ENCODE assay signal across 15 mouse cellular contexts in the genomic region with DNA sequence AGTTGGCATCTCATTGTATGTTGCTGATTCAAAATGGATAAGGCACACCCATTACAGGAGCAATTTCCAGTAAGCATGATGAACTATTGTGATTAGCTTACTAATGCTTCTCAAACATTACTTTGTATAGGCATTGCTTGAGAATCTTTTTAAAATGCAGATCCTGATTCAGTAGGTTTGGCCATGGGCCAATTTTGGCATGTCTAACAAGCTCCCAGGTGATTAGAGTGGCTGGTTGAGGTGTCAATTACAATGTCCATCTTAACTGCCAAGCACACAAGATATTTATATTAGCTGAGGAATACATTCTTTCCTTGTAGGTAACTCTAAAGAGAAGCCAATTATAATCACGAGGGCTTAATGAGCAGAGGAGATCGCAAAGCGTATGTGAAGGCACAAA.
"Had no signal": no experiment of that assay in that cellular context is flagged by ENCODE, and none has a peak within 500 bp of the region (broad histone marks: within the 10 kb centered on the region; RNA-seq: fewer than 3 reads in every experiment).

No protein-coding gene starts in this region.

- H3K36me3 ChIP-seq: limb, embryonic 12.5 days; liver, embryonic 13.5 days; lung, embryonic 15.5 days; midbrain, embryonic 12.5 days; stomach, embryonic 15.5 days had no signal

- H3K4me2 ChIP-seq: limb, embryonic 12.5 days; liver, embryonic 13.5 days; lung, embryonic 15.5 days; midbrain, embryonic 12.5 days; stomach, embryonic 15.5 days had no signal

- H3K4me1 ChIP-seq: limb, embryonic 12.5 days; stomach, embryonic 15.5 days had no signal

- ATAC-seq: liver, postnatal 0 days had no signal

- H3K27ac ChIP-seq: layer of hippocampus, adult 2 months; limb, embryonic 12.5 days; liver, embryonic 13.5 days; lung, embryonic 15.5 days; macrophage; midbrain, embryonic 12.5 days; stomach, embryonic 15.5 days had no signal

- DNase-seq: kidney, postnatal 4 days; liver; liver, embryonic 13.5 days; liver, postnatal 0 days; lung, postnatal 14 days; right cerebral cortex, postnatal 14 days; thymus, adult 2 months; thymus, postnatal 25 days had no signal

- H3K9me3 ChIP-seq: limb, embryonic 12.5 days; liver, embryonic 13.5 days; lung, embryonic 15.5 days; midbrain, embryonic 12.5 days; stomach, embryonic 15.5 days had no signal

- H3K9ac ChIP-seq: limb, embryonic 12.5 days; liver, embryonic 13.5 days; liver, postnatal 0 days; lung, embryonic 15.5 days; midbrain, embryonic 12.5 days; stomach, embryonic 15.5 days had no signal

- H3K27me3 ChIP-seq: limb, embryonic 12.5 days; liver, embryonic 13.5 days; lung, embryonic 15.5 days; megakaryocyte, embryonic 14.5 days; midbrain, embryonic 12.5 days; stomach, embryonic 15.5 days had no signal

- H3K4me3 ChIP-seq: layer of hippocampus, adult 2 months; limb, embryonic 12.5 days; liver, embryonic 13.5 days; lung, embryonic 15.5 days; megakaryocyte, embryonic 14.5 days; midbrain, embryonic 12.5 days; stomach, embryonic 15.5 days had no signal
